Mouse (Mus musculus) T-cell, adult 66 days (primary cell): Measurements from ENCODE around the gene Gm43638. TPM values are rescaled to one million over a fixed set of nuclear protein-coding genes. Genes with fewer than 3 reads are reported as not detected.

Experiments
- total RNA-seq, 2 experiments: library from RNA; stranded (reverse); gene quantifications; 3 replicates in 1 of 2; 4 replicates in 1 of 2; pipeline ENCODE4 v1.2.4; 2023

Gm43638 gene
- total RNA-seq, result not detected

DNA sequence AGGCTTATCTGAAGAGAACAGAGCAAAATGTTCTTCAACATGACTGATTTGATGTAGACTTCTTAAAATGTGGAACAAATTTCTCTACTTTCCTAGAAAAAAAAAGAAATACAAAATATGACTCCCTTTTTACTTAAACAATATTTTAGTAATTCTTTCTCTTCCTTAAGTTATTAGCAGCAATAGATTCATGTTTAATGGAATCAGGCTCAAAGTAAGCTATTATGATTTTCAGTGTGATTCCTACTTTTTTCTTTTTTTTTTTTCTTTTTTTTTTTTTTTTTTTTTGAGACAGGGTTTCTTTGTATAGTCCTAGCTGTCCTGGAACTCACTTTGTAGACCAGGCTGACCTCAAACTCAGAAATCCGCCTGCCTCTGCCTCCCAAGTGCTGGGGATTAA is at the start of gene Gm43638:
Gene Gm43638, minus strand, starts transcription at position 101 of the 400 bp plus-strand sequence.

DNA sequence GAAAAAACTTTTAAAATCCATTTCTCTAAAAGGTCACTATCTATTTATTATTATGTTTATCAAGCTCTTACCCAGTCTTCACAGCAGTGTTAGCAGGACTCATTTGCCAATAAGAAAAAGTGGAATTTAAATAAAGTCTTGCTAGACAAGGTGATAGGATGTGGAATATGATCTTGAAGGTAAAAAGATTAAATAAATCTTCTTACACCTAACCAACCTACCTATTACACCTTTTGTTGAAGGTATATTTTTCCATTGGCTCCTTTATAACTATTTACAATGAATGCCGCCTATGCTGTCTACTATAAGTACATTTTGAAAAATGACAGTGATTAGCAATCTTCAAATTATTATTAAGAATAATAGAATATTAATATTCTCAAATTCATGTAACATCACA is 4.2 kb upstream of the Gm43638 start, which contains the start of gene Ugt2a1:
Gene Ugt2a1, minus strand, starts transcription at position 101 of the 400 bp plus-strand sequence.

DNA sequence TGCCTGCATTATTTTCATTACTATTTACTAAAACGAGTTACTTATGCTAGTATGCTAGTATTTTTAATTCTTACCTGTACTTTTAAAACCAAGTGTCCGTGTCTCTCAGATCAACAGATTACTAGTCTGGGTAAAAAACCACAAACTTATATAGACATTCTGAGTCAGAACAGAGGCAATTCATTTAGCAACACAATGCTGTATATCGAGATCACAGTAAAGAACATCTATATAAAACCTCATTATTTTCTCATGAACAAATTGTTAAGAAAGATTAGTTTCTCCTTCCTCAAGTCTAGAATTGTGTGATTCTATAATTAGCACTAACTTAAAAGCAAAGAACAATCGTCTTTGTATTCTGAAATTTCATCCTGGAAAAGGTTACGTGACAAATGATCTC is 4.4 kb downstream of the Gm43638 start, which contains the start of gene Ugt2a2:
Gene Ugt2a2, minus strand, starts transcription at position 101 of the 400 bp plus-strand sequence.

DNA sequence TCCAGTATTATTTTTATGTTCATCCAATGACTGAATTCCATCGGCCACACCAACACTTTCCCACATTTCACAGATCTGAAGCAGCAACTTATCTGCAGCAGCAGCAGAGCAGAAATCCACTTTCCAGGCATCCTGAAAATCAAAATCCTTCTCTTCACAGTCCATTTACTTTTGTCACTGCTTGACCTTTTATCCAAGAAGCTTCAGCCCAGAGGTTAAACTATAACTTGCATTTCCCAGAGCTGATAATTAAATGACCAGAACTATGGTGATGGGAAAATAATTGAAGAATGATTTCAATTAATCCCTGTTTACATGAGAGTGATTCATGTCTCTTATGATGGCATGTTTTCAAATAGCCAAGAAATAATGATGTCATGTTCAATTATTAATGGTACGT is 62.6 kb downstream of the Gm43638 start, which contains the start of gene Ugt2b38:
Gene Ugt2b38, minus strand, starts transcription at position 163 of the 400 bp plus-strand sequence.

Other genes starting within 250 kb of the Gm43638 start
- not detected for gene Ugt2b37, start 232.0 kb downstream of the Gm43638 start, total RNA-seq
- not detected for gene Ugt2a3, start 149.6 kb downstream of the Gm43638 start, total RNA-seq
- gene Ugt2b38, start 62.6 kb downstream of the Gm43638 start, total RNA-seq, result not detected
- not detected for gene Ugt2a2, start 4.5 kb downstream of the Gm43638 start, total RNA-seq
- gene Ugt2a1, start 4.1 kb upstream of the Gm43638 start, total RNA-seq, result not detected
- not detected for gene Sult1b1, start 51.4 kb upstream of the Gm43638 start, total RNA-seq
- not detected for gene Sult1d1, start 82.2 kb upstream of the Gm43638 start, total RNA-seq
- not detected for gene Sult1e1, start 104.8 kb upstream of the Gm43638 start, total RNA-seq
- gene Csn1s1, start 179.4 kb upstream of the Gm43638 start, total RNA-seq, result not detected
- gene Csn2, start 212.8 kb upstream of the Gm43638 start, total RNA-seq, result not detected